Mouse (Mus musculus) MN1 (cell line): ENCODE data around the gene Nob1.

Experiments
- DNase-seq: peaks from one replicate; pipeline ENCODE4 v3.0.0-alpha.2; 2016; ENCODE audit warnings: low spot score

Gene Nob1

DNA sequence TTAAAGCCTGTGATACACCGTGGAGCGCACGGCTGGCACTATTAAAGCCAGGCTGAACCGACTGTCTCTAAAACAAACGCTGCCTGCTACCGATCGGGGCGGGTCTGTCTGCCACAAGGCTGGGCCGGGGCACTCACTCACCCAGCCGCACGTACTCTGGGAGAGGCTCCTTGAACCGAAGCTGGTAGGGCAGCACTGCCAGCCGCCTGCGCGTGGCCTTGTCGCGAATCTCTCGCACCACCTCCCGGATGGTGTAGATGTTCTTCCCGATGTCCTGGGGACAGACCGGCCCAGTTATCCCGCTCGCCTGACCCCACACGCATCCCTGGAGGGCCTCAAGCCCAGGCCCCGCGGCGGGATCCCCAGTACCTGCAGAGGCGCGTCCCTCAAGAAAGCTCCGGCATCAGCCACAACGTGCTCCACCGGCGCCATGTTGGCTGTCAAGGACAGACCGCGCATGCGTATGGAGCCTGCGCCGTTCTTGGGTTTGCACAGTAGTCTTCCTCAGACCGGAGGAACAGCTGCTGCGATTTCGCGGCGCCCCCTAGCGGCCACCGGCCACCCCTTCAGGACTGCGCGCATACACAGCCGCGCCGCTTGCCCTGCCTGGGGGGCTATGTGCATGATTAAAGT lies at the start of gene Nob1:
Nob1 (minus strand) TSS at position 455 of the 633 bp plus-strand sequence.
- peak; percentile 98 for DNase-seq

DNA sequence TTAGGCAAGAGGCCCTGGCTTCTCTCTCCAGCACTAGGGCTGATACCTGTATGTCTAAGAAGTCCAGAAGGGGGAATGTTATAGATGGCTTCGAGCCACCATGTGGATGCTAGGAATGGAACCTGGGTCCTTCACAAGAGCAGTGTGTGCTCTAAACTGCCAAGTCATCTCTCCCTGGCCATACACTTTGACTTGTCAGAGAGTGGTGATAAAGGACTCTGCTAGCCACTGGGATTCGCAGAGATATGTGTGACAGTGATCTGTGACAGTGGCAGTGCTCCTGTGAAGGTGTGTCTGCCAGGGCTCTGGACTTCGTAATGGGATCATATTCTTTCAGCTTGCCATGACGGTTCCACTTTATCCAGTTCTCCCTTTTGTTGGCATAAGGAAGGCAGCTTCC lies 48.5 kb upstream of the Nob1 start:
- no peak for DNase-seq

DNA sequence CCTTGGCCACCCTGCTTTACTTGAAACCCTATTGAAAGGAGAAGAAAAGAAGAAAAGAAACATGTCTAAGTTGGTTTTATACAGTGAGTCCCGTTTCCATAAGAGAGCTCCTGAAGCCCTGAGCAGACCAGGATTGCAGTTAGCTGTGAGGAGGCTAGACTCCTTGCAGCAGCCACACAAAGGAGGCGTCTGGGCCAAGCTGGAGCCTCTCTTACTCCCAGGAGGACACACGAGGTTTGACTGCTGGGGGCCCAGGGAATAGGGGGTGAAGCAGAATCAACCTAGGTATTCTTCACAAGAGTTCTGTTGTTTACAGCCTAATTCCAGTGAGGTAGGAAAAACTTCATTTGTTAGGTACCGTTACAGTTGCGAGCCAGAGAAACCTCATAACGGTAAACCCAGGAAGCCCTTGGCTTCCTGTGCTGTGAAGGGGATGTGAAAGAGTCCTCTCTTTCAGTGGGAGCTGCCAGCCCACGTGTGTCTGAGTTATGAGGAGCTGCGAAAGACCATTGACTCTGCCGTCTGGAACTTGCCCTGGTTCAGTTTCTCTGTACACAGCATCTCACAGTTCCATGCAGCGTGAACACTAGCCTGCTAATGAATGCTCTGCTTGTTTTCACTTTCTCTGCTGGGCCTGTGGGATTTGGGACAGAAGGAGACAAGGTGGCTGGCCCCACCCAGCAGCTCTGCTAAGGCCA lies 47.7 kb upstream of the Nob1 start:
- peak; percentile 23 for DNase-seq

DNA sequence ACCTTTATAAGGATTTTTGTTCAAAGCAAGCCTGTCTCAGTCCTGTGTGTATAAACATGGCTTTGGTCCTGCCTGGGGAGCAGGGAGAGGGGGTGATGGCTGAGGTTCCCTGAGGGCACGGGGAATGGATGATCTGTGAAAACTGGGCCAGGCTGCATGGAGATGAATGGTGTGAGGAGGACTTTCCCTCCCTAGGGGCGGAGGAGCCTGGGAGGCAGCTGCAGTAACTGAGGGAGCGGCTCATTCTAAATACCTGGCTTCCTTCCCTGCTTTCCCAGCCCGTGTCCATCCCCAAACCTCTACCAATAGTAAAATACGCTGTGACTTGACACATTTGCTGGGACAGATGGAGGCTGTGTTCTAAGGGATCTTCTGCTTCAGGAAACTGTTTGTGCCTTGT lies 45.5 kb upstream of the Nob1 start:
- no peak for DNase-seq

DNA sequence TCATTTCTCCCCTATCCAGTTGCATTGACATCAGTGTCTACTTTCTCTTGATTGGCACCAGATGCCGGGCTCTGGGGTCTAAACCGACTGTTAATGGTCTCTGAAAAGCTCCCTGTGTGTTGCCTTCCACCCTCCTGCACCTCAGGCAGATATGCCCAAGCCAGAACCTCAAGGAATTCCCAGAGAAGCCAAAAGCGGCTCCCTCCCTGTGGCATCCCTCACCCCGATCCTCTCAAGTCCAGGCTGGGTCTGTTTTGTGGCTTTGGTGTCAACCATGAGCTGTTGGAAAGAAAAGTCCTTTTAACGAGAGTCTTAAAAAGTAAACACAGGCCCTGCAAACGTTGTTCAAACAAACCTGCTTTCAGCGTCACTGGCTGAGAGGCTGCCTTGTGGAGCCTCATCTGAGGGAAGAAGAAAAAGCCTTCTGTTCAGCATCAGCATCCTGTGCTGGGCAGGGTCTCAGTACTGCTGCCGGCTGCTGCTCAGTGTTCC lies 44.0 kb upstream of the Nob1 start:
- no peak for DNase-seq

DNA sequence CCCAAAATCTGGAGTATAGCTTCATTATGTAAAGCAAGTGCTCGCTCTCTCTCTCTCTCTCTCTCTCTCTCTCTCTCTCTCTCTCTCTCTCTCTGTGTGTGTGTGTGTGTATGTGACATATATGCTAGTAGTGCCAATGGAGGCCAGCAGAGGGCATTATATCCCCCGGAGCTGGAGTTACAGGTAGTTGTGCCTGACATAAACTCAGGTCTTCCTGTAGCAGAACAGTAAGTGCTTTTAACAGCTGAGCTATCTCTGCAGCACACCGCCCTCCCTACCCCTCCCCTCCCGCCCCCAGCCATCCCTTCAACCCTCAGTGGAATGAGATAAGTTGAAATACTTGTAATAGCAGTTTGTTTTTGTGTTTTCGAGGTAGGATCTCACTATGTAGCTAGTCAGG lies 41.8 kb upstream of the Nob1 start:
- DNase-seq: no peak

DNA sequence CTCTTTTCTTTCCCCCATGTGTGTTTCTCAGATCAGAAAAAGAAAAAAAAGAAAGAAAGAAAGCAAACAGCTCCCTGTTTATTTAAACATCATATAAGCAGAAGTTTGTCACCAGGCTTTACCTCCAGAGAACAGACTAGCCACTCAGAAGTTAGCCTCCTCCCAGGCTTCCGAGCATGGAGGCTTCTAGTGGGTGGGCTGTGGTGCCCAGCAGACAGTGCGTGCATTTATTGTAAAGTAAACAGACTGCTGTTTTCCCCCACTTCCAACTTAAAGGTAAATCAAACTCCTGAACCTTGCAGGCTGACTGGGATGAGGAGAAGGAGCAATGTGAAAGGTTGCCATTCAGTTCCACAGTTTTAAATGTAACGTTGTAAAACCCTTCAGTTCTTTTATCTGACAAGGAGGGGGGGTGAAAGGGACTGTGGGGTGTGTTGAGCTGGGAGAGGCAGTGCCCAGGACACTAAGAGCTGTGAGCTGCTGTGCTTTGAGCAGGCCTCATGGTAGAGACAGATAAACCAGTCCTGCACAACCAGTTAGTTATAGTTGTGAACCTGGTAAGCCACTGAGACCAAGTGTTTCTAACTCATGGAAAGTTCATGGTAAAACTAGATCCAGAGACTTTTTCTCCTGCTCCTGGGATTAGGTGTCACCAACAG lies 40.6 kb upstream of the Nob1 start:
- no peak for DNase-seq

DNA sequence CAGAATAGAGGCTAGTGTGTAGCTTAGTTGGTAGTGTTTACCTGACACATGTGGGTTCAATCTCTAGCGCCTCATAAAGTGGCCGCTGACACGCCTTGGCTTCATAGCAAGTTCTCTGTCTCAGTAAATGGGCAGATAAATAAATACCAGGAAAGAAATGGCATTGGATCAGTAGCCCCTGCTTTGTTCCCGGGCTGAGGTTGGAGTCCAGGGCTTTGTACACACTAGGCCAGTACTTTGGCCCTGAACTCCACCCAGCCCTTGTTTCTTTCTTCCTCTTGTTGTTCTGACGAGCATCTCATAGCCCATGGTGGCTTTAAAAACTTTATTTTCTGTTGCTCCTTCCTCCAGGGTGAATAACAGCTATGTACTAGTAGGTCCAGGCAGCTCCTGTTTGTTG lies 37.6 kb upstream of the Nob1 start:
- no peak for DNase-seq

DNA sequence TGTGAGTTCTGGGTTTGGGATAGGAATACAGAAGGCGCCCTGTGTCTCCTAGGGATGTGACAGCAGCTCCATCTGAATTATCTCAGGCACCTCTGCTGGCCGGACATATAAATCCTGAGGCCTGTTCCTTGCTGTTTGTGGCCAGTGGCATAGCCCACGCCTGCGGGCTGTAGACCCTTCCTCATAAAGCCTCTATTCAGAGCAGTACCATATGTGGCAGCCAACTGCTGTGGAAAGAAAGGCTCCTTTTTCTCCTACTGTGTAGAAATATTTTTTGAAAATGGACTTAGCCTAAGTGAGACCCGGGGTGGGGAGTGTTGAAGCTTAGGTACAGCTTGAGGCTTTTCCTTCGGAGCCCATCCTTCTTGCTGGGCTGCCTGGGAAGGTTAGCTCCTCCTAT lies 33.4 kb upstream of the Nob1 start:
- DNase-seq: no peak

DNA sequence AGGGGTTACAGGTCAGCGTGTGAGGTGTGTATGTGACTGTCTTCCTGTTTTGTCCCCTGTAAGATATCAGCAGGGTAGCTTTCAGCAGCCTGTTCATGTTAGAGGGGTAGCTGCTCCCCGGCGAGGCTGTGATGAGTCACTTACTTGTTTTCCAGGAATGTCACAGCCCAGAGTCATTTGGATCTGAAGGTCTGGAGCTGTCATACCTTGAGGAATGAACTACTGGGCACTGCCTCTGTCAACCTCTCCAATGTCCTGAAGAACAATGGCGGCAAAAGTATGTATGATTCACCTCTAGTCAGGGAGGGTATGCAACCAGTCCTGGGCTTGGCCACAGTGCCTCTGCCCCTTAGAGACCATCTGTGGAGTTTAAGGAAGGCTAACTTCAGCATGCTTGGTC lies 32.9 kb upstream of the Nob1 start:
- no peak for DNase-seq

DNA sequence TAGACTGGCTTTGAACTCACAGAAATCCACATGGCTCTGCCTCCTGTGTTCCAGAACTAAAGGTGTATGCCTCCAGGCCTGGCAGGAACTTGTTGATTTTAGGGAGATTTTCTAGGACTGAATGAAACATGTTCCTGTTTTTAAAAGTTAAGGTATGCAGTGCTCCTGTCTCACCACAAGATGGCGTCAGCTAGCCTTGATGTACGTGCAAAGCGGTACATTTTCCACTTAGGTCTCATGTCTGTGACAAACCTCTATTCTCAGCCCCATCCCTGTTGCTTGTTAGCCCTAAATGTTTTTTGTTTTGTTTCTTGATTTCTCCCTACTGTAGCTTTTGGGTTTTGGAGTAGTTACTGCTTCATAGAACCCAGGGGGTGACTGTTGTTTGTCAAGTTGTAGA lies 30.4 kb upstream of the Nob1 start:
- DNase-seq: peak; percentile 65

DNA sequence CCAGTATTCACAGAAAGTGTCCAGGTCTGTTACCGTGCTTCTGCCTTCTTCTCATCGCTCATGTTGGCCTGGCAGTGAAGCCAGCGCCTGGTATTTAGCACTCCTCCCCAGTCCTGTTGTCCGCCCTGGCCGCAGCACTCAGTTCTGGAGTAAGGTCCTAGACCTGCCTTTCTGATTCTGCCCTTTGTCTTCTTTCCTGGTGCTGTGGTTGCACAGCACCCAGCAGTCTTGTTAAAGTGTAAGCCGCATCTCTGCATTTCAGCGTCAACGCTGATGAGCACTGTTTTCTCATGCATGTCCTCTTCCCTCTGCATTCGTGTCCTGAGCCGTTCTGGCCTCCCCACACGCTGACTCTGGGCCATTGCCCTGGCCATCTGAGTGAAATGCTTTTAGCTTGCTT lies 28.5 kb upstream of the Nob1 start:
- no peak for DNase-seq

DNA sequence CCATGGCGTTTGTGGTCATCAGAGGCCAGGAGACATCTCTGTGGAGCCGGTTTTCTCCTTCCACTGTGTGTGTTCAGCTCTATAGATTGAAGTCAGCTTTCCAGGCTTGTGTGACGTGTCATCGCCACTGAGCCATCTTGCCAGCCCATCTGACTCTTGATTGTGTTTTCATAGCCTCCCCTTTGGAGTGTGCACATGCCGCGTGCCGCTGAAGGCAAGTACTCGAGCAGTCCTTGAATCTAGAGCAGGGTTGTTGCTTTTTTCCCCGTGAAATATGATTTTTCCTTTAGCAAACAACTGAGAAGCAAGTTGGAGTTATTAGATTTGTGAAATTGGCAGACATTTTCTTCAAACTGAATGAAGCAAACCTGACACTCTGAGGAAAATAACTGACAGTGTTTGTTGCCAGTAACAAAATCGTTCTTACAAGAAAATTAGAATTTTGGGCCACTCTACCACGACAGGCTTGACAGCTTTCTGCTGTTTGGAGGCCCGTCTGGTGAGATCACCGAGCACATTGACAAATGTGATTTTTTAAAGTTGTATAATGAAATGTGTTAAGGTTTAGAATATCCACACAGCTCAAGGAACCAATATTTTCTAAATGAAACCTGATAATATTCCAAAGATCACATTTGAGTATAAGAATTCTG lies 26.7 kb upstream of the Nob1 start:
- no peak for DNase-seq

DNA sequence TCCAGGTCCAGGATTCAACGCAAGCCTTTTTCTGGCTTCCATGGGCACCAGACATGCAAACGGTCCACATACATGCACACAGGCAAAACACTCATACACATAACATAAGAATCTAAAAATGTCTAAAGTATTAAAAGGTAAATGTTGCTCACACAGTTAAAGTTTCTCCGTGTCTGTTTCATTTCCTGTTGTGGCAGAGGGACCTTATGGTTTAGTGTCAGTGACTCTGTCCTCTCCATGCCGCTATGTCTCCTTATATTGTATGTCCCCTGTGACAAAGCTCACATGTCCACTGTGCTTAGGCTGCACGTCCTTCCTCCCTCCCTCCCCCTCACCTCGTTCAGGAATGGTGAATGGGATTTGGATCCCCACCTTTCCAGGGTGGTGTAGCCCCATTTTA lies 24.8 kb upstream of the Nob1 start:
- no peak for DNase-seq

DNA sequence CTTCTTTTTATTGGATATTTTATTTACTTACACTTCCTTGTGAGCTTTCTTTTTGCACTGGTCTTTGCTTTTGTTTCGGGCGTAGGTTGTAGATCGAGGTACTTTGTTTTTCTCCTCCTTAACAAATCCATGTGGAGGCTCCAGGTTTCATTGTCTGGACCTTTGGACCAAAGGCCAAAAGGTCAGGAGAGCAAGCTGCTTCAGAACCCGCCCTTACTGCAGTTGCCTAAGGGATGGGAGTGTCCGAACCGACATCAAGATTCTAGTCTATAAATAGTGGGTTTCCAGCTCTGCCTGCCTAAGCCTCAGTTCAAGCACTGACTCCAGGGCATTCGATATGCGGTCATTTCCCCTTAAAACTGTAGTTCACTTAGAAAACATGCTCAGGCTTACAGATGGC lies 24.3 kb upstream of the Nob1 start:
- DNase-seq: no peak

DNA sequence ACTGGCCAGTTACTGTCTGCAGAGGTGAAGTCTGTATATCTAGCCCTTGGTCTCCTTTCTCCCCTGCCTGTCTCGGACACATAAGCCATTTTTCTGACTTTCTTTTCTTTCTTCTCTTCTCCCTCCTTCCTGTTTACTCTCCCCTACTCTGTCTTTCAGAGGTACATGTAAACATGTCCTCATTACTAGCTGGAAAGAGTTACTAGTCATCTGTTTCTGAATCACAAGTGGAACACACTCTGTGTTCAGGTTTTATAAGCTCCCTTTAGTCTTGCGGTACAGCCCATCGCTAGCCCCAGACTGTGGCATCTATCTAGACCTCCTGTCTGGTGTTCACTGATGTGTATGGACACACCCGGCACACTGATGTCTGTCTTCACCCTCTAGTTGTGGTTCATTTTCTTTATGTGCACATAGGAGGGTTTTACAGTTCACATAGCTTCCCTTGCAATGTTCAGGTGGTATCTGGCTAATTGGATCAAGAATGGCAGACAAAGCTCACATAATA lies 23.6 kb upstream of the Nob1 start:
- DNase-seq: no peak

DNA sequence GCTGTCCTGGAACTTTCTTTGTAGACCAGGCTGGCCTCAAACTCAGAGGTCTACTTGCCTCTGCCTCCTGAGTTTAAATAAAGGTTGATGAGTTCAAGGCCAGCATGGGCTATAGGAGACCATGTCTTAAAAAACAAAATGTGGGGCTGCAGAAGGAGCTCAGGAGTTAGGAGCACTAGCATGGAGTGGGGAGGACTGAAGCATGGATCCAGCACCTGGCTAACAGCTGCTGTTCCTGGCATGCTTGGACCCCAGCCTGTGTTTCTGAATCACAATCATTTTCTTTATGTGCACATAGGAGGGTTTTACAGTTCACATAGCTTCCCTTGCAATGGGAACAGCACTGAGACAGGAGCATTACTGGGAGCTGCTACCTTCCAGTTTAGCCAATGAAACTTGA lies 22.9 kb upstream of the Nob1 start:
- no peak for DNase-seq

DNA sequence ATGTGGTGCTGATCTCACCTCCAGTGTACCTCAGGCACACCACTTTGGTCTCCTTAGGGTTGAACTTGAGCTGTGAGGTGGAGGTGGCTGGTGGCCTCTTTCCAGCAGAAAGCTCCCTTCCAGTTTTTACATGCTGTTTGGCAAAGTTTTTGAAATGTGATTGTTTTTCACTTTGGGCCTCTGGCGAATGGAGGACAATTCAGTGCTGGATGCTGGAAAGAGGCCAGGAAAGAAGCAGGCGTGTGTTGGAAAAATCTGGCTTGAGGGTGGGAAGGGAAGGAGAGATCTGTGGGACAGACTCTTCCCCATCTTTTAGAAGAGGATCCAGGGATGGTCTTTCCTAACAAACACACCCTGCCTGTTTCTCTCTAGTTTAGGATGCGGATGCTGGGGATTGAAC lies 19.8 kb upstream of the Nob1 start:
- DNase-seq: no peak

DNA sequence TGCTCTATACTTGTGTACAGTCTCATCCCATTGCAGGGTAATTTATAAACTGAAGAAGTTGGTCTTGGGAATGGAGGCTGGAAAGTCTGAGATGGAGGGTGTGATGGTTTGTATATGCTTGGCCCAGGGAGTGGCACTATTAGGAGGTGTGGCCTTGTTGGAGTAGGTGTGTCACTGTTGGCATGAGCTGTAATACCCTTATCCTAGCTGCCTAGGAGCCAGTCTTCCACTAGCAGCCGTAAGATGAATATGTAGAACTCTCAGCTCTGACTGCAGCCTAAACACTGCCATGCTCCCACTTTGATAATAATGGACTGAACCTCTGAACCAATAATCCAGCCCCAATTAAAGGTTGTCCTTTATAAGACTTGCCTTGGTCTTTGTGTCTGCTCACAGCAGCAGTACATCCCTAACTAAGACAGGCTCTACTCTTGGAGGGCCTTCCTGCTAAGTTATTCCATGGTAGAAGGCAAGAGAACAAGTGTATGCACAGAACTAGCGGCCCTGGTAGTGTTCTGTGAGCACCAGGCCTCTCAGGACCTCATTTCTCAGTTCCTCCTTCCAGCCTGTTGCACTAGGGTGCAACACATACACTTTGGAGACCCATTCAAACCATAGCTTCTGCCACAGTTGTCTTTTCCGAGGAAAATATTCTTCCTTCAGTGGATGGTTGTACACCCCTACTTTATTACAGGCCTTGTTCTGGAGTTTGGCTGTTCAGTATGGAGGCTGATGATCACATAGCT lies 15.2 kb upstream of the Nob1 start:
- no peak for DNase-seq

DNA sequence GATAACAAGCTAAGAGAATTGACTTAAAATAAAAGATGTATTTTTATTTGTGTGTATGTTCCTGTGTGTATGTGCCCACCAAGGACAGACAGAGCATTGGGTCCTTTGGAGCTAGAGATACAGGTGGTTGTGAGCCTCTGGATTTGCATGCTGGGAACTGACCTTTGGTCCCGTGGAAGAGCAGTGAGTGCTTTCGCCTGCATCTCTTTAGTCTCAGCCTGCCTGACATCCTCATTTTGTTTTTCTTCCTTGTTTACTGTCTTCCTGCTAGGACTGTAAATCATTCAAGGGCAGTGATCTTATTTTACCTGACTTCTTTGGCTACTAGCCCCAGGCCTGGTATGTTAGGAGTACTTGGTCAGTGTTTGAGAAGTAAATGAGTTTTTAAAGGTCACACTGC lies 12.9 kb upstream of the Nob1 start:
- no peak for DNase-seq

DNA sequence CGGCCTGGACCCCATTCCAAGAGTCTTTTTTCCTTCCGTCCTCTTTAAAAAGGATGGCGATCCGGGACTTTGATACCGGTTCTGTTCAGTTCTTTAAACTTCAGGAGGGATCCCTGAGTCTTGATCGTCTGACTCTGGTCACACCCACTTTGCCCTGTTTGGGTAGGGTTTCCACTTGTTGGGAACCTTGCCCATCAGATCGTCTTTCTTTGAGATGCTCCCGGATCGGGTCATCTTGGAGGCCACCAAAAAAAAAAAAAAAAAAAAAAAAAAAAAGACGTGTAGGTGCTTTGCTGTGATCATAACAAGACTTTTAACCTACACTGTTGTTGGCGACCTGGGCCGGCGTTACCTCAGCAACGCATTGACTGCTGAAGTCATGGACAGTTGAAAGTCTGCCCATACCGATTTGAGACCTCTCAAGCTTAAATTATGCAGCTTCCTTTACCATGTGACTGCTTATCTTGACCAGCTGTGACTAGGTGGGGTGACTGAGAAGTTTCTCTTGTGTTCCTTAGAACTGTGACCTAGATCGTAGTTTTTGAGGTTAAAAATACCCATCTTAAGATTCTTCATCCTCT lies 12.1 kb upstream of the Nob1 start:
- peak; percentile 75 for DNase-seq
